Mouse (Mus musculus): ENCODE measurements at regions not wholly inside any gene's neighbourhood (a gene's known extent, or its start where the extent isn't known, plus 50 kb on each side); places are given as distances from the start of the nearest gene placed in this dataset.

- DNase-seq: peak; percentile 96
Observed at GRCm38 (mm10) chr7:31208237-31209054, 52.8 kb upstream of the Gramd1a start.

GRCm38 (mm10) chr7:31207563-31208236 lies 52.0 kb upstream of the Gramd1a start:
- DNase-seq: no peak
